Mouse (Mus musculus): ENCODE data around the gene Selenbp2. TPM values are rescaled to one million over a fixed set of nuclear protein-coding genes. Genes with fewer than 3 reads are reported as not detected.
"Not testable (repeated sequence)": the region's sequence is repeated elsewhere in the genome, so short reads cannot be mapped to it uniquely, and the experiment has no call there.

The Selenbp2 gene
- total RNA-seq (2015; ENCODE audit: low replicate concordance) (not detected in 2 replicates), total RNA-seq (2017; ENCODE audit: low replicate concordance) (0.43 and 4.3 TPM in 2 replicates)

DNA sequence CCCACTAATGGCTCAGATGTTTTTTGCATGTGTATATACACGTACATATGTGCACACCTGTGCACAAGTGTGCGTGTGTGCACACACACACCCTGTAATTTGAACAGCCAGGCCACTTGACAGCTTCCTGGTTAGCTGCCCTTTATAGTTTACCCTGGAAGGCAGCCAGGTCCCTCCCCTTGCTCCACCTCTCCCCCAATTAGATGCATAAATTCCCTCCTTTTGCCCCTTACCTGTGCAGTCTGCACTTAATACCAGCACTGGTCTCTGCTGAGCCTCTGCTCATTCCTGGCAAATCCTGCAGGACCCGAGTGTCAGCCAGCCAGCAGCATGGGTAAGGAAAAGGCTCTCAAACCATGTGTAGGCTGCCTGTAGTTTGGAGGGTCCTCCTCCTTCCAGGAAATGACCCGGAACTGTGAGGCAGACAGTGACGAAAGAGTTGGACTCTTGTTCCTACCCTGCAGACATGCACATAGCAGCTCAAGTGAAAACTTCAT, at the start of gene Selenbp2:
Gene Selenbp2, plus strand, starts transcription at position 228 of the 497 bp plus-strand sequence.
- no peak; the same call in 1 of the 2 replicates for ATAC-seq (replicated peaks; ENCODE audit: low FRiP score, poor library complexity, severe bottlenecking)

DNA sequence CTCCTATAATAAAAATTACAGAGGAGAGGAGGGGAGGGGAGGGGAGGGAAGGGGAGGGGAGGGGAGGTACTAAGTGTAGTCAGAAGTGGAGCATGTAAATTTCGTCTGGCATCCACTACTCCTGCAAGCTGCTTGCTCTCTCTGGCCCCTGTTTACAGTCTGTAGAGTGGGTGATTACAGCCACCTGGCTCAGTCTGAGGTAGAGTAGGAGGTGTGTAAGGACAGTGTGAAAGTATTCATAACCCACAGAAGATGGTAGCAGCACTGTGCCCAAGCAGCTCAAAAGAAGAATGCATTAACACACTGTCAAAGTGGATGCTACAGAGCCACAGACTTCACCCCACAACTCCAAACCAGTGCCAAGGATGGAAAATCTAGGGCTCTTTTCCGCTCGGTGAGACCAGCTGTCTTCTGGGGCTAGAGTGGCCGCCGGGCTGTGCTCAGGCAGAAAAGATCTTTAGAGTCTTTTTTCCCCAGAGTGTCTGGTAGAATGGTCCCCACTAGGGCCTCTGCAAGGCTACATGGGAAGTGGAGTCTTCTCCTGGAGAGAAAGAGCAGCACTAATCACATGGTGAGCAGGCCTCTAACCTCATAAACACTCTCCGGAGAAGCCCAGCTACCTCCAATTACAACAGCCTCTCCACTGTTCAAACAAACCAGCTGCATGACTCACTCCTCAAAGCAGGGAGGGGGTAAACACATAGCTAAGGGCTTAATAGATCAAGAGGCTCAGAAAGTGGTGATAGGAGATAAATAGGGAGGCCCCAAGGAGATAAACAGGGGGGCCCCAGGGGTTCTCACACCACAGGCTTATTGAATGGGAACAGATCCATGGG, 44.4 kb upstream of the Selenbp2 start:
- ATAC-seq (replicated peaks; ENCODE audit: low FRiP score, poor library complexity, severe bottlenecking) = no peak; the same call in 1 of the 2 replicates

DNA sequence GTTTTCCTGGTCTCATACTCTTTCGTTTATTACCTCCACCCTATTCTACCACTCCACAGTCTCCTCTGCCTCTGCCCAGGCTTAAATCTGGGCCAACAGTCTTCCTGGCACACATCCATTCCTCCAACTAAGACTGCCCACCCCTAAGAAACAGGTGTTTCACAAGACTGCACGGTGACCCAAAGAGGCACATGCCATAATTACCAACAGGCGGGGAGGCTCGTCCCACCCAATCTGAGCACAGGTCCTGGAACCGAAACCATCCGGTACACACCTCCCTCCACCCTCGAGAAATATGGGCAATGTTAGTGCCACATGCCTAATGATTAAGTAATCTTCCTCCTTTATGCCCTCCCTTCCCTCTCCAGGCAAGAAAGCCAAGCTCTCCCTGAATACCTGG, 42.9 kb upstream of the Selenbp2 start:
- ATAC-seq (replicated peaks; ENCODE audit: low FRiP score, poor library complexity, severe bottlenecking) = no peak

DNA sequence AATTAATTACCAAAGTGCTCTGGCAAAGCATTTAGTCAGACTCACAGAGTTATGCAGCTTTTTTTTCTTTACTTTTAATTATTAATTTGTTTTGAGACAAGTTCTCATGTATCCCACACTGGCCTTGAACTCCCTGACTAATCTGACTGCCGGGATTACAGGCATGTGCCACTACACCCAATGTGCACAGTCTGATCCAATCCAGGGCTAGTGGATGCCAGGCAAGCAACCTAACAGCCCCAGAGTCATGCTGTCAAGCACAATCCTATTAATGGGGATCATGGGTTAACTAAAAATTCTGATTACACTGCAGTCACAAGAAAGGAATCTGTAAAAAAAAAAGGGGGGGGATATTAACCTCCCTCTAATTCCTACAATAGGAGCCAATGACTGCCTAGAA, 39.4 kb upstream of the Selenbp2 start:
- not testable (repeated sequence) for ATAC-seq (replicated peaks; ENCODE audit: low FRiP score, poor library complexity, severe bottlenecking)

DNA sequence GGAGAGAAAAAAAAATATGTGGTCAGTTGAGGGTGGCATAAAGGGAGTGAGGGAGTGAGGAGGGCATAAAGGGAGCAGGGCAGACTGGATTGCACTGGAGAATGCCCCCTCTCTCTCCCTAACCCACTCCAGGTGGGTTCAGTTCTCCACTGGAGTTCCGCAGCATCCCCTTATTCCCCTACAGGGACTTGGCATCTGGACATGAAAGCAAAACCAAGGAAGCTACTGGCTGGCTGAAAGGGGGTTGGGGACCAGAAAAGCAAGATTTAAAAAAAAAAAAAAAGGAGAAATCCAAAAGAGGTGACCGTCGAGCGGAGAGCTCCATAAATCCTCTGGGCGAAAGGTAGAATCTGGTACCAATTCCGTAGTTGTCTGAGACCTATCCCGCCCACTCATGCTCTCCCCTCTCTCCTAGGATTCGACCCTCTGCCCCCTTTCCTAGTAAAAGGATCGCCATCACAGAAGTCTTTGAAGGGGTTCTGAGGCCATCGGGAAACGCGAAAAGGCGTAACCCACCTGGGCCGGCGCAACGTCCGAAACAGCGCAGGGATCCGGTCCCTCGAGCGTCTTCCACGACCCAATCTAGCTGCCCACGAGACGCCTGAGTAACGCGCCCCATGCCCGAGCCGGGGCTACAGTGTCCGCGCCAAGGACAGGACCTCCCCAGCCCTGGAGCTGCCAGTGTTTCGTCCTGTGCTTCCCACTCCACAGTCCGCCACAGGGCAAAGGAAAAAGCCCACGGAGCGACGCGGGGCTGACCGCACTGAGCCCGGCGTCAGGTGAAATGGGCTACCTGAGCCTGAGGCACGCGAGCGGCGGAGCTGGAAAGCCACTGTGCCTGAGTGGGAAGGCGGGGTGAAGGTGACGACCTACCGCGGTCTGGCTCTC, 35.3 kb upstream of the Selenbp2 start:
- ATAC-seq (replicated peaks; ENCODE audit: low FRiP score, poor library complexity, severe bottlenecking) = peak; percentile 50

DNA sequence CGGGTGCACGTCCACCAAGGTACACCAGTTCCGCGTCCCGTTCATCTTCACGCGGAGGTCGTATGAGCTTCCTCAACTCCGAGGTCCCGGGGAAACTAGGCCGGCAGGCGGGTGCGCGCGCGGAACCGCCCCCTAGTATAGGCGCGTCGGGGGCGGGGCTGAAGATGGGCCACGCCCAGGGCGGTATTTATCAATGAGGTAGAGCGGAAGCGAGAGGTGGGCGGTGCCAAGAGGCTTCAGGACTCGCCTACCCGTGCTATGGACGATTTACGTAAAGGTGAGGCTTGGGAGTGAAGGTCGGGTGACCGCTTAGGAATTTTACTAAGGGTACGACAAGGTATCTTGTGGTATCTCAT, 34.6 kb upstream of the Selenbp2 start, which contains the start of gene Tuft1:
Gene Tuft1, minus strand, starts transcription at position 133 of the 356 bp plus-strand sequence.
- peak; percentile 91 for ATAC-seq (replicated peaks; ENCODE audit: low FRiP score, poor library complexity, severe bottlenecking)

DNA sequence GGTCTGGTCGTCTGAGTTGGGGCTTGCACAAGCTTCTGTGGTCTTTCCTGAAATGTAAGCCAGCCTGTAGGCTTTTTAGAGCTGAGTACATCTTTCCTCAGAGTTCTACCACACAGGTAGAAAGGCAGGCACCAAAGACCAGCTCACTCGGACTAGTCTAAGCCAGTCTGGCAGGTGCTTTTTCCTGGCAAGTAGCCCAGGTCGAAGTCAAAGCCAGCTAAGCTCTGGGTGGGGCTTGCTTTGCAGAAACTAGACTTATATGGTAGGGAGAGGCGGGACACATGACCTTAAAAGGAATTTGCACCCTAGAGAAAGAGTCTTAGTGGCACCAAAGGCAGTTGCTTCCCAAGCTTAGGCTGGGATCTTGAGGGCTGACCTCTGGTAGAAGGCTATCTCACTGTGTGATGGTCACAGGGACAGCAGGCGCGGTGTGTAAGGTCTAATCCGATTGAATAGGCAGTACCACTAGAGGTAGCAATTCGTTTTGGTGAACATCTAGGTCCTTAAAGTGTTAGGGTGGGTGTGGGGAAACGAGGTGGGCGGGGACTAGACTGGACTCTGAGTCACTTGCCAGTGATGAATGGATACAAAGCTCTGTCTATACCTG, 34.1 kb upstream of the Selenbp2 start:
- peak; percentile 75 for ATAC-seq (replicated peaks; ENCODE audit: low FRiP score, poor library complexity, severe bottlenecking)

DNA sequence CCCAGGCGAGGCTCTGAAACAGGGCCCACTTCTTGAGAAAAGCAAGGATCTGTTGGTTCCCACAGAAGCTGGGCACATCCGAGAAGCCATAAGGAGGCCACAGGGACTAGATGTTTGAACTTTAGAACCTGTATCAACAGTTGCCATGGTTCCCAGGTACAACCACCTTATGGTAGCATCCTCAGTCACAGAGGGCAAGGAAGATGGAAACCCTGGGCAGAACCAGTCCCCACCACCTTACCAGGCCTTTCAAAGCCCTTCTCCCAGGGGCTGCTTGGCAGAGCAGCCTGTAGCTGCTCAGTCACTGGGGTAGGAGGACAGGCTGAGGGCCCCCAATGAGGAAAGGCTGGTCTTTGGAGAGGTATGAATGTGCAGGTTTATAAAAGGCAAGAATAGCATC, 32.5 kb upstream of the Selenbp2 start:
- not testable (repeated sequence) for ATAC-seq (replicated peaks; ENCODE audit: low FRiP score, poor library complexity, severe bottlenecking)

DNA sequence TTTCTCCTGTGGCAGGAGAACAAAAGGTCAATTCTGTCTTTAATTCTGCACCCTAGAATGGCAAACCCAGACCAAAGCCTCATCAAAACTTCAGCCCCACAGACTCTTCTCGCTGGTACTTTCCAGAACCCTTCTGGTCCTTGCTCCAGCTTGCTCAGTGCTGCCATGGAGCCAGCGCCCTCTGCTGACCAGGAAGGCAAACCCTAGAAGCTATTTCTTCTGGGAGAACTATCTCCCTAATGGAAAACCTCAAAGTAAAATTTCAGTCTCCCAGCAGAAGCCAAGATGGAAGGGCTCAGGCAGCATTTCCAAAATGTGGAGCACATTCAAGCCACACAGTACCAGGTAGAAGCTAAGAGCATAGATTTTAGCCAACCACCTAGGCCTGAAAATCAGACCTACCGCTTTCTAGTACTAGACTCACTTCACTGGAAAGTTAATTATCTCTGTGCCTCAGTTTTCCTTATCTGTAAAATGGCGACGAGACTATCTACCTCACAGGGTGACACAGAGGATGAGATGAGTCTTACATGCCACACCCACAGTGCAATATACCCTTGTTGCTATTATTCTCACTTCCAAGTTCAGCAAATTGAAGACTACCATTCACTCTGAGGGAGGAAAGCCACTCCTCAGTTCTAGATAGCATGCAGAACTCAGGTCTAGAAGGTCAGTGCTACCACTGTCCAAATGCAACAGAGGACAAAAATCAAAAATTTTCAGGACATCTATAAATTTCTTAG, 28.1 kb upstream of the Selenbp2 start:
- peak; percentile 65 for ATAC-seq (replicated peaks; ENCODE audit: low FRiP score, poor library complexity, severe bottlenecking)

DNA sequence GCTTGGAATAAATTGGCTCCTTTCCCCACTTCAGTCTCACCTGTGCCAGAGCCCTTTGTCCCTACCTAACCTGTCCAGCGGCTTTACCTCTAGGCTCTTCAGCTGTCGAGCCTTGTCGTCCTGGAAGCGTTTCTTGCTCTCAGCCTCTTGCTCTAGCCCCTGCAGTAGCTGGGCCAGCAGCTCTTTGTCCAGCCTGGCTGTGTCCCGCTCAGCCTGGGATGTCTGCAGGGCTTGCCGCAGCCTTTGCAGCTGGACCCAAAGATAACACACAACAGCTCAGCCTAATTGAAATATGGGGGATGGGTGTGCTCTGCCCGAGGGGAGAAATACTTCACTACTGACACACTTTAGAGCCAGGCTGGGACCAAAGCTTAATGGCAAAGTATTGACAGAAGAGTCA, 27.5 kb upstream of the Selenbp2 start:
- ATAC-seq (replicated peaks; ENCODE audit: low FRiP score, poor library complexity, severe bottlenecking) = peak; percentile 72

DNA sequence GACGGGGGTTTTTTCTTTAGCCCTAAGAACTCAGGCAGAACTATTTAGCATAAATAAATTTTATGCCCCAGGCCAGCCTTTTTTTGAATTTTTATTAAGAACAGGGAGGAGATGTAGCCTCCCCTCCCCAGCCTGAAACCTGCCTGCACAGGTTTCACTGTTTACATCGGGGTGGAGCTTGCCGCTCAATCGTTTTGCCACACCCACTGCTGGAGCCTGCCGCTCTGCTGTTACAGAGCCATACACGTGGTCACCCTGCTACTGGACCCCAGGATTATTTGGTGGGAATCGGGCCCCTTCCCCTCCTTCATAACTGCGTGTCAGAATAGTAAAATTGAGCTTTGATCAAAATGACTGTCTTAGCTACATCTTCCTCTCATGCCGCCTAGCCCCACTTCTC, 18.3 kb upstream of the Selenbp2 start:
- not testable (repeated sequence) for ATAC-seq (replicated peaks; ENCODE audit: low FRiP score, poor library complexity, severe bottlenecking)

DNA sequence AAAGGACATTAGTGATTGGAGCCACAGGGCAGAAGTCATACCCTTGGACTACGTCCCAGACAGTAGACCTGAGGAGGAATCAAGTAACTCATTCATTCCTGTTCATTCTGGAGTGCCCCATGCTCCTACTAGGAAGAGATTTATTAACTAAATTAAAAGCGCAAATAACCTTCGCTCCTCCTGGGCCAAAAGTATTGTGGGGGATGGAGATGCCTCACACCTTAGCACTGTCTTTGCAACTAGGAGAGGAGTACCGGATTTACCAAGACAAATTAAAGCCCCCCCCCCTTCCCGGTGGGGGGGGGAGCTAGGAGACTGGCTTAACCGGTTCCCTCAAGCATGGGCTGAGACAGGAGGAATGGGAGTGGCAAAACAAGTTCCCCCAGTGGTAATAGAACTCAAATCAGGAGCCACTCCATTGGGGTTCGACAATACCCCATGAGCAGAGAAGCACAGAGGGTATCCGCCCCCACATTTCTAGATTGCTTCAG, 14.0 kb upstream of the Selenbp2 start:
- ATAC-seq (replicated peaks; ENCODE audit: low FRiP score, poor library complexity, severe bottlenecking) = no peak

DNA sequence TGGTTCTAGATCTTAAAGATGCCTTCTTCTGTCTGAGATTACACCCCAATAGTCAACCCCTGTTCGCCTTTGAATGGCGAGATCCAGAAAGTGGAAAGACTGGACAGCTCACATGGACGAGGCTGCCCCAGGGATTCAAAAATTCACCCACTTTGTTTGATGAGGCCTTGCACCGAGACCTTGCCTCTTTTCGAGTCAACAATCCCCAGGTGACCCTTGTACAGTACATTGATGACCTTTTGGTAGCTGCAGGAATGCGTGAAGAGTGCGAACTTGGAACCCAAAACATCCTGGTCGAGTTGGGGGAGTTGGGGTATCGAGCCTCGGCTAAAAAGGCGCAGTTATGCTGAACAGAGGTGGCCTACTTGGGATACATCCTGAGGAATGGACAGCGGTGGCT, 13.3 kb upstream of the Selenbp2 start:
- ATAC-seq (replicated peaks; ENCODE audit: low FRiP score, poor library complexity, severe bottlenecking) = not testable (repeated sequence)

DNA sequence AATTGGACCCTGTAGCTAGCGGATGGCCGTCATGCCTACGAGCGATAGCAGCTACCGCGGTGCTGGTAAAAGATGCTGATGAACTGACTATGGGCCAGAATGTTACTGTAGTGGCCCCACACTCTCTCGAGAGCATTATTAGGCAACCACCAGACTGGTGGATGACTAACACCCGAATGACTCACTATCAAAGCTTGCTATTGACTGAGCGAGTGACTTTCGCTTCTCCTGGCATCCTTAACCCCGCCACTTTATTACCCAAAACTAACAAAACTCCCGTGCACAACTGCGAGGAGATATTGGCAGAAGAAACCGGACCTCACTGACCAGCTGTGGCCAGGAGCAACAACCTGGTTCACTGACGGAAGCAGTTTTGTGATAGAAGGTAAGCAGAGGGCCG, 12.6 kb upstream of the Selenbp2 start:
- ATAC-seq (replicated peaks; ENCODE audit: low FRiP score, poor library complexity, severe bottlenecking) = no peak

DNA sequence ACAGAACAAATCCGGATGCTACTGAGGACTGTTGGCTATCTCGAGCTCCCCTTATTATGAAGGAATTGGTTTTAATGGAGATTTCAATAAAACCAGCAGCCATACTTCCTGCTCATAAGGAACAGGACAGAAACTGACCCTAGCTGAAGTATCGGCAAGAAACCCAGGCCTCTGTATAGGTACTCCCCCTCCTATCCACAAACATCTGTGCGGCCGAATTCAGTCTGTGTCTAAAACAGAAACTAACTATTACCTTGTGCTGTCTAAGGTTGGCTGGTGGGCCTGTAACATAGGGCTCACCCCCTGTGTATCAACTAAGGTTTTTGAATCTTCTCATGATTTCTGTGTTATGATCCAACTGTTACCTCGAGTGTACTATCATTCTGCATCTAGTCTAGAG, 9.7 kb upstream of the Selenbp2 start:
- no peak for ATAC-seq (replicated peaks; ENCODE audit: low FRiP score, poor library complexity, severe bottlenecking)

DNA sequence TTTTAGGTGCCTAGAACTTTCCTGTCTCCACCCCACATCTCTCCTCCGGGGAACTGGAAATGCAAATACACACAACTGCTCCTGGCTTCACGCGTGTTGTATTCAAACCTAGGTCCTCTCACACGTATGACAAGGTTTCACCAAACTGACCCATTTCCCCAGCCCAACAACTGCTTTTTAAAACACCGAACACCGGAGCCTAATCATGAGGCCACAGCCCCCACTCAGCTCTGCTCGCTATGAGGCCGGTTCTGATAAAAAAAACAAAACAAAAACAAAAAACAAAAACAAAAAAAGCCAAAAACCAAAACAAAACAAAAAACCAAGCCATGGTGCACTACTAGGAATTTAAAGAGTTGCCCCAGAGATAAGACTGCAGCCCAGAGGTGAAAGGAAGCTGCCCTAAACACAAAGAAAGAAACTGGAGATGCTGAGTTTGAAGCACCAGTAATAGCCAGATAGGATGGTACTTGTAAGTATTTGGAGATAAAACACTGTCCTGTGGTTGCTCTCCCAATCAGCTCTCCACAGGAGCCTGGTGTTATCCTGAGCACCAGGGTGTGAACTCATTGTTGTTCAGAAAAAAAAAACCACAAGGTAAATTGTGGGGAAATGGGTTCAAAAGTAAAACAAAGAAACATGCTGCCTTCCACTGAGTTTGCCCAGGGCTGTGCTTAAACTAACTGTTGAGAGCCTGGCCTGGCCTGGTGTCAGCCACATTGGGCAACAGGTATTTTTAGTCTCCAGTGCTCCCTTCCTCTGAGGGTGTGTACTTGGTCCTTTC, 7.2 kb upstream of the Selenbp2 start:
- ATAC-seq (replicated peaks; ENCODE audit: low FRiP score, poor library complexity, severe bottlenecking) = peak; percentile 71

DNA sequence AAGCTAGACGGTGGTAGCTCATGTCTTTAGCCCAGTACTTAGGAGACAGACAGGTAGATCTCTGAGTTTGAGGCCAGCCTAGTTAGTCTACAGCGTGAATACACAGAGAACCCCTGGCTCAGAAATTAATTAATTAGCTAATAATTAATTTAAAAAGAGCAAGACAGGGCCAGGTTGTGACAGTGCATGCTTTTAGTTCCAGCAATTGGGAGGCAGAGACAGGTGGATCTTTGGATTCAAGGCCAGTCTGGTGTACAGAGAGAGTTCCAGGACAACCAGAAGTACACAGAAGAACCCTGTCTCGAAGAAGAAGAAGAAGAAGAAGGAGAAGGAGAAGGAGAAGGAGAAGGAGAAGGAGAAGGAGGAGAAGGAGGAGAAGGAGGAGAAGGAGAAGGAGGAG, 4.7 kb upstream of the Selenbp2 start:
- ATAC-seq (replicated peaks; ENCODE audit: low FRiP score, poor library complexity, severe bottlenecking) = not testable (repeated sequence)

DNA sequence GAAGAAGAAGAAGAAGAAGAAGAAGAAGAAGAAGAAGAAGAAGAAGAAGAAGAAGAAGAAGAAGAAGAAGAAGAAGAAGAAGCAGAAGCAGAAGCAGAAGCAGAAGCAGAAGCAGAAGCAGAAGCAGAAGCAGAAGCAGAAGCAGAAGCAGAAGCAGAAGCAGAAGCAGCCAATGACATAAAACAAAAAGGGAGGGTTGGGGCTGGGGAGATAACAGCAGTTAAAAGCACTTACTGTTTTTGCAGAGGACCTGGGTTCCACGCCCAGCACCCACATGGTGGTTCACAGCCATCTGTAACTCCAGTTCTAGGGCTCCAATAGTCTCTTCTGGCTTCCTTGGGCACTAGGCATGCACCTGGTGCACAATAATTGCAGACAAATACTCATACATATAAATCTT, 4.2 kb upstream of the Selenbp2 start:
- not testable (repeated sequence) for ATAC-seq (replicated peaks; ENCODE audit: low FRiP score, poor library complexity, severe bottlenecking)

All from erythroblast, adult 5-6 weeks (primary cell).